Comparison of ENCODE assay signal across 8 mouse cellular contexts in the genomic region with DNA sequence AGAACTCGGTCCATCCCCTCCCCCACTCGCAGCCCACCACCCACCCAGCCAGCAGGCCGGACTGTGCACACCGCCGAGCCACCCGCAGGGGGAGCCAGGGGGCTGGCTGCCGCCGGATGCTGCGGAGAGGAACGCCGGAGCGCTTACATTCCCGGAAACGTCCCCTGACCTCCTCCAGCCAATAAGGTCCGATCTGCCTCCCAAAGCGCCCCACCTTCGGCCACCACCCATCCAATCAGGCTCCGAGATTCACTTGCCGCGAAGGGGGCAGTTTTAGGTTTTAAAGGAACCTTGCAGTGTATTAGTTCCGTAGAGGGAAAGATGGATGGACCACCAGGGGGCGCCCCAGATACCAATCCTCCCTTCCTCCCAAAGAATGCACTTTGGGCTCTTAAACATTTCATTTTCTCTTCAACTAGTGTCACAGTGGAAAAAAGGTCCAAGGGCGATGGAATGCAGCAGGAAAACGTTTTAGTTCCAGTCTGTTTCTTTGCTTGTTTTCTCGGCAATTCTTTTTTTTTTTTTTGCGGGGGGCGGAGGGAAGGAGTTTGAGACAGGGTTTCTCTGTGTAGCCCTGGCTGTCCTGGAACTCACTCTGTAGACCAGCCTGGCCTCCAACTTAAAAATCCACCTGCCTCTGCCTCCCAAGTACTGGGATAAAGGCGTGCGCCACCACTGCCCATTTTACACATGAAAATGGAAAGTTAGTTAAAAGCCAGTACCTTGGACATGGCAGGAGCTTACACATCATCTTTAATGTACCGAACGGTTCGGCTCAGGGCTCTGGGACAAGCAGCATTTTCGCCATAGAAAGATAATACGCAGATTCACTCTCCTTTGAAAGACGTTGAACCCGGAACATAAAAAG. TPM values are rescaled to one million over a fixed set of nuclear protein-coding genes. Genes with fewer than 3 reads are reported as not detected.
A peak's percentile ranks its signal among the peaks of the same experiment; 100 is the strongest.
DNase-seq lines count a peak whose midpoint lies in the region; ATAC-seq and TF ChIP-seq lines count a peak whose summit lies in the region.

No protein-coding gene starts in this region.

- H3K9ac ChIP-seq in forebrain, embryonic 12.5 days = peak overlapping the region; percentile 93
- H3K9ac ChIP-seq in heart, postnatal 0 days (replicated peaks; ENCODE audit: low read depth, low read length) = peak overlapping the region; percentile 73
- H3K9ac ChIP-seq in liver, embryonic 16.5 days (ENCODE audit: low read depth, low read length) = peak overlapping the region; percentile 87
- H3K9ac ChIP-seq in neural tube, embryonic 13.5 days = peak overlapping the region; percentile 93

- peak overlapping the region; percentile 84 for H3K4me2 ChIP-seq in forebrain, embryonic 12.5 days
- H3K4me2 ChIP-seq in heart, postnatal 0 days (ENCODE audit: low read depth, low read length) = peak overlapping the region; percentile 95
- H3K4me2 ChIP-seq in liver, embryonic 16.5 days (ENCODE audit: low read depth, low read length) = peak overlapping the region; percentile 97
- H3K4me2 ChIP-seq in neural tube, embryonic 13.5 days = peak overlapping the region; percentile 90

- peak overlapping the region; percentile 96 for H3K27ac ChIP-seq in forebrain, embryonic 12.5 days
- H3K27ac ChIP-seq in heart, postnatal 0 days (ENCODE audit: low read depth) = peak overlapping the region; percentile 90
- H3K27ac ChIP-seq in liver, embryonic 16.5 days (ENCODE audit: low read length) = peak overlapping the region; percentile 78
- peak overlapping the region; percentile 97 for H3K27ac ChIP-seq in neural tube, embryonic 13.5 days (replicated peaks)
- peak overlapping the region; percentile 60 for H3K27ac ChIP-seq in testis, adult 2 months (ENCODE audit: control insufficient read depth, insufficient read depth, low read depth, low read length)

- peak overlapping the region; percentile 95 for H3K4me3 ChIP-seq in E14TG2a.4 (replicated peaks; ENCODE audit: low read length)
- peak overlapping the region; percentile 93 for H3K4me3 ChIP-seq in forebrain, embryonic 12.5 days (replicated peaks)
- peak overlapping the region; percentile 92 for H3K4me3 ChIP-seq in heart, postnatal 0 days (ENCODE audit: low read depth, low read length)
- peak overlapping the region; percentile 89 for H3K4me3 ChIP-seq in liver, embryonic 16.5 days (ENCODE audit: low read depth, low read length)
- peak overlapping the region; percentile 92 for H3K4me3 ChIP-seq in neural tube, embryonic 13.5 days
- H3K4me3 ChIP-seq in testis, adult 2 months (ENCODE audit: control insufficient read depth, low read depth, low read length) = peak overlapping the region; percentile 79

- TF ChIP-seq POLR2A in testis, adult 2 months (IDR thresholded peaks at IDR 0.05; ENCODE audit: control insufficient read depth, low read depth, low read length) = peak; percentile 41; the same call in 1 of the 2 replicates

- no peak; the same call in 1 of the 2 replicates for TF ChIP-seq EP300 in heart, postnatal 0 days (IDR thresholded peaks at IDR 0.05; ENCODE audit: low read depth)

- H3K36me3 ChIP-seq in E14TG2a.4 (ENCODE audit: insufficient read depth, low read length) = peaks cover 51% of the 10 kb centered on the region
- H3K36me3 ChIP-seq in forebrain, embryonic 12.5 days (replicated peaks) = peaks cover 35% of the 10 kb centered on the region
- H3K36me3 ChIP-seq in heart, postnatal 0 days (replicated peaks; ENCODE audit: control insufficient read depth, insufficient read depth, low read length) = peaks cover 13% of the 10 kb centered on the region
- no peaks in the 10 kb centered on the region; the same call in 1 of the 2 replicates for H3K36me3 ChIP-seq in liver, embryonic 16.5 days (ENCODE audit: control insufficient read depth, insufficient read depth)
- peaks cover 33% of the 10 kb centered on the region for H3K36me3 ChIP-seq in neural tube, embryonic 13.5 days
- peaks cover 2% of the 10 kb centered on the region for H3K36me3 ChIP-seq in testis, adult 2 months (ENCODE audit: control insufficient read depth, insufficient read depth, low read length)

- peak; percentile 98 for DNase-seq in c-Kit-positive CD71-positive TER-119-positive erythroid progenitor cells, embryonic 14.5 days (ENCODE audit: low spot score)
- peak; percentile 99 for DNase-seq in heart, postnatal 0 days (ENCODE audit: low spot score)
- peak; percentile 99 for DNase-seq in kidney, postnatal 4 days

- H3K4me1 ChIP-seq in E14TG2a.4 (replicated peaks; ENCODE audit: low read depth, low read length) = peaks cover 59% of the 10 kb centered on the region
- peaks cover 46% of the 10 kb centered on the region for H3K4me1 ChIP-seq in forebrain, embryonic 12.5 days
- H3K4me1 ChIP-seq in heart, postnatal 0 days (ENCODE audit: control insufficient read depth, insufficient read depth) = peaks cover 13% of the 10 kb centered on the region
- peaks cover 47% of the 10 kb centered on the region for H3K4me1 ChIP-seq in liver, embryonic 16.5 days (ENCODE audit: control insufficient read depth, low read depth, low read length)
- H3K4me1 ChIP-seq in neural tube, embryonic 13.5 days (replicated peaks) = peaks cover 54% of the 10 kb centered on the region
- peaks cover 17% of the 10 kb centered on the region for H3K4me1 ChIP-seq in testis, adult 2 months (ENCODE audit: control insufficient read depth, insufficient read depth, low read length)

- 5% methylated on average over 36 of the region's 36 CpGs for WGBS in forebrain, embryonic 12.5 days
- WGBS in heart, postnatal 0 days = 4% methylated on average over 36 of the region's 36 CpGs
- WGBS in liver, embryonic 16.5 days (ENCODE audit: insufficient replicate concordance) = 5% methylated on average over 36 of the region's 36 CpGs
- WGBS in neural tube, embryonic 13.5 days = 5% methylated on average over 36 of the region's 36 CpGs

- H3K27me3 ChIP-seq in E14TG2a.4 (ENCODE audit: insufficient read depth, low read length) = no peaks in the 10 kb centered on the region
- H3K27me3 ChIP-seq in forebrain, embryonic 12.5 days = no peaks in the 10 kb centered on the region
- H3K27me3 ChIP-seq in heart, postnatal 0 days (ENCODE audit: control insufficient read depth, insufficient read depth, low read length) = no peaks in the 10 kb centered on the region
- no peaks in the 10 kb centered on the region for H3K27me3 ChIP-seq in liver, embryonic 16.5 days (ENCODE audit: control insufficient read depth, insufficient read depth, low read depth, low read length)
- no peaks in the 10 kb centered on the region for H3K27me3 ChIP-seq in neural tube, embryonic 13.5 days
- H3K27me3 ChIP-seq in testis, adult 2 months (ENCODE audit: control insufficient read depth, insufficient read depth, low read length) = no peaks in the 10 kb centered on the region

- peak; percentile 76 for TF ChIP-seq CTCF in E14TG2a.4 (conservative IDR thresholded peaks at IDR 0.05; ENCODE audit: low read length)
- peak; percentile 53 for TF ChIP-seq CTCF in heart, postnatal 0 days (IDR thresholded peaks at IDR 0.05; ENCODE audit: low read depth)
- TF ChIP-seq CTCF in testis, adult 2 months (IDR thresholded peaks at IDR 0.05; ENCODE audit: control insufficient read depth, insufficient read depth, insufficient replicate concordance, low read depth, low read length) = peak; percentile 47; the same call in 1 of the 2 replicates

- ATAC-seq in forebrain, embryonic 12.5 days (ENCODE audit: low FRiP score) = peak; percentile 92
- ATAC-seq in heart, postnatal 0 days (ENCODE audit: insufficient read depth, low read depth) = peak; percentile 90
- peak; percentile 90 for ATAC-seq in liver, embryonic 16.5 days (ENCODE audit: low read depth)
- ATAC-seq in neural tube, embryonic 13.5 days (ENCODE audit: low read depth) = peak; percentile 90

- H3K9me3 ChIP-seq in E14TG2a.4 (ENCODE audit: low read length) = no peaks in the 10 kb centered on the region
- no peaks in the 10 kb centered on the region for H3K9me3 ChIP-seq in forebrain, embryonic 12.5 days
- H3K9me3 ChIP-seq in heart, postnatal 0 days (replicated peaks; ENCODE audit: control insufficient read depth, low read length) = no peaks in the 10 kb centered on the region
- no peaks in the 10 kb centered on the region for H3K9me3 ChIP-seq in liver, embryonic 16.5 days (replicated peaks; ENCODE audit: control insufficient read depth, low read length)
- no peaks in the 10 kb centered on the region for H3K9me3 ChIP-seq in neural tube, embryonic 13.5 days

RNA-seq across cellular contexts. Expression of gene Nabp2, which starts 1.4 kb away (rescaled TPM):
- 141 and 155 TPM in 2 replicates for polyA plus RNA-seq in forebrain, embryonic 12.5 days (2016; fragmentation: Nextera tagmentation; extraction: Ambion mirVana)
- total RNA-seq in heart, postnatal 0 days (2014; rRNA removed; ENCODE audit: low replicate concordance) = 28.1 and 34.6 TPM in 2 replicates
- polyA plus RNA-seq in heart, postnatal 0 days (2015; fragmentation: Nextera tagmentation; extraction: Ambion mirVana) = 55.5 and 56.1 TPM in 2 replicates
- polyA plus RNA-seq in liver, embryonic 16.5 days (2015; fragmentation: Nextera tagmentation; extraction: Ambion mirVana) = 31.6 and 31.7 TPM in 2 replicates
- 124 and 129 TPM in 2 replicates for polyA plus RNA-seq in neural tube, embryonic 13.5 days (2015; fragmentation: Nextera tagmentation; extraction: Ambion mirVana)
- 22.5 and 27.7 TPM in 2 replicates for polyA plus RNA-seq in testis, adult 2 months (2012; rRNA removed)

RNA-seq across cellular contexts. Expression of gene Rnf41, which starts 1.5 kb away (rescaled TPM):
- polyA plus RNA-seq in forebrain, embryonic 12.5 days (2016; fragmentation: Nextera tagmentation; extraction: Ambion mirVana) = 61.9 and 62.0 TPM in 2 replicates
- 27.1 and 27.3 TPM in 2 replicates for total RNA-seq in heart, postnatal 0 days (2014; rRNA removed; ENCODE audit: low replicate concordance)
- 21.9 and 24.0 TPM in 2 replicates for polyA plus RNA-seq in heart, postnatal 0 days (2015; fragmentation: Nextera tagmentation; extraction: Ambion mirVana)
- 8.3 and 8.5 TPM in 2 replicates for polyA plus RNA-seq in liver, embryonic 16.5 days (2015; fragmentation: Nextera tagmentation; extraction: Ambion mirVana)
- 73.4 and 74.3 TPM in 2 replicates for polyA plus RNA-seq in neural tube, embryonic 13.5 days (2015; fragmentation: Nextera tagmentation; extraction: Ambion mirVana)
- 82.6 and 84.1 TPM in 2 replicates for polyA plus RNA-seq in testis, adult 2 months (2012; rRNA removed)

RNA-seq across cellular contexts. Expression of gene Slc39a5, which starts 8.9 kb away (rescaled TPM):
- not detected in 2 replicates for polyA plus RNA-seq in forebrain, embryonic 12.5 days (2016; fragmentation: Nextera tagmentation; extraction: Ambion mirVana)
- total RNA-seq in heart, postnatal 0 days (2014; rRNA removed; ENCODE audit: low replicate concordance) = not detected in 2 replicates
- polyA plus RNA-seq in heart, postnatal 0 days (2015; fragmentation: Nextera tagmentation; extraction: Ambion mirVana) = not detected in 2 replicates
- polyA plus RNA-seq in liver, embryonic 16.5 days (2015; fragmentation: Nextera tagmentation; extraction: Ambion mirVana) = 76.8 and 88.2 TPM in 2 replicates
- polyA plus RNA-seq in neural tube, embryonic 13.5 days (2015; fragmentation: Nextera tagmentation; extraction: Ambion mirVana) = not detected in 2 replicates
- 0.14 and 0.18 TPM in 2 replicates for polyA plus RNA-seq in testis, adult 2 months (2012; rRNA removed)

RNA-seq across cellular contexts. Expression of gene Ankrd52, which starts 33.0 kb away (rescaled TPM):
- polyA plus RNA-seq in forebrain, embryonic 12.5 days (2016; fragmentation: Nextera tagmentation; extraction: Ambion mirVana) = 11.3 and 13.9 TPM in 2 replicates
- total RNA-seq in heart, postnatal 0 days (2014; rRNA removed; ENCODE audit: low replicate concordance) = 14.3 and 17.6 TPM in 2 replicates
- polyA plus RNA-seq in heart, postnatal 0 days (2015; fragmentation: Nextera tagmentation; extraction: Ambion mirVana) = 4.2 and 4.5 TPM in 2 replicates
- polyA plus RNA-seq in liver, embryonic 16.5 days (2015; fragmentation: Nextera tagmentation; extraction: Ambion mirVana) = 4.0 and 4.3 TPM in 2 replicates
- 9.5 and 12.1 TPM in 2 replicates for polyA plus RNA-seq in neural tube, embryonic 13.5 days (2015; fragmentation: Nextera tagmentation; extraction: Ambion mirVana)
- 6.8 and 7.0 TPM in 2 replicates for polyA plus RNA-seq in testis, adult 2 months (2012; rRNA removed)

RNA-seq across cellular contexts. Expression of gene Coq10a, which starts 41.1 kb away (rescaled TPM):
- 24.2 and 25.5 TPM in 2 replicates for polyA plus RNA-seq in forebrain, embryonic 12.5 days (2016; fragmentation: Nextera tagmentation; extraction: Ambion mirVana)
- total RNA-seq in heart, postnatal 0 days (2014; rRNA removed; ENCODE audit: low replicate concordance) = 35.2 and 36.9 TPM in 2 replicates
- polyA plus RNA-seq in heart, postnatal 0 days (2015; fragmentation: Nextera tagmentation; extraction: Ambion mirVana) = 52.9 and 61.2 TPM in 2 replicates
- polyA plus RNA-seq in liver, embryonic 16.5 days (2015; fragmentation: Nextera tagmentation; extraction: Ambion mirVana) = 0.65 and 0.96 TPM in 2 replicates
- polyA plus RNA-seq in neural tube, embryonic 13.5 days (2015; fragmentation: Nextera tagmentation; extraction: Ambion mirVana) = 34.9 and 41.0 TPM in 2 replicates
- 21.2 TPM in 2 replicates for polyA plus RNA-seq in testis, adult 2 months (2012; rRNA removed)

Comparison
In these comparisons a context has a peak if more than half of its experiments do, and no peak if none do; other contexts are left out.
1. Peak in every context shown above with its lines: DNase-seq, ATAC-seq, H3K4me3 ChIP-seq and H3K27ac ChIP-seq.
2. RNA of gene Slc39a5, which starts 8.9 kb away (polyA plus RNA-seq): 76.8 to 88.2 TPM in liver, embryonic 16.5 days; 0.14 to 0.18 TPM in testis, adult 2 months, not detected in neural tube, embryonic 13.5 days, not detected in forebrain, embryonic 12.5 days and not detected in heart, postnatal 0 days; every median in the first group is over 10 times any median in the second.